Mouse (Mus musculus) kidney, embryonic 16.5 days (tissue): ENCODE results near the gene Hnrnpl. TPM values are rescaled to one million over a fixed set of nuclear protein-coding genes. Genes with fewer than 3 reads are reported as not detected.
A peak's percentile ranks its signal among the peaks of the same experiment; 100 is the strongest.

Experiments used
- ATAC-seq: fragments of 200-750 bp; cut with Nextera tagmentation; 2 replicates; pipeline ENCODE4 v1.8.0; 2017; ENCODE audit warnings: moderate TSS enrichment; ENCODE audit not compliant: low FRiP score, low TSS enrichment
- H3K27ac ChIP-seq: fragments of 300-500 bp; sonication (generic); 2 replicates; pipeline ENCODE4 v1.5.1; 2014; ENCODE audit warnings: low read length
- H3K27me3 ChIP-seq: fragments of 300-500 bp; sonication (generic); 2 replicates; pipeline ENCODE4 v1.6.1; 2014; ENCODE audit warnings: low read length, control low read depth, mixed read lengths; ENCODE audit not compliant: insufficient read depth
- H3K36me3 ChIP-seq: fragments of 300-500 bp; sonication (generic); 2 replicates; pipeline ENCODE4 v1.6.1; 2014; ENCODE audit warnings: low read length, control low read depth, mixed read lengths; ENCODE audit not compliant: insufficient read depth
- H3K4me1 ChIP-seq: fragments of 300-500 bp; sonication (generic); 2 replicates; pipeline ENCODE4 v1.6.1; 2014; ENCODE audit warnings: low read length, control low read depth, mixed read lengths; ENCODE audit not compliant: insufficient read depth
- H3K4me2 ChIP-seq: fragments of 300-500 bp; sonication (generic); replicated peaks from 2 replicates; pipeline ENCODE4 v1.6.1; 2014; ENCODE audit warnings: low read depth, low read length
- H3K4me3 ChIP-seq: fragments of 300-500 bp; sonication (generic); 2 replicates; pipeline ENCODE4 v1.5.1; 2014; ENCODE audit warnings: mild to moderate bottlenecking, low read length
- H3K9ac ChIP-seq: fragments of 300-500 bp; sonication (generic); replicated peaks from 2 replicates; pipeline ENCODE4 v1.6.1; 2014; ENCODE audit warnings: low read length
- H3K9me3 ChIP-seq: fragments of 300-500 bp; sonication (generic); 2 replicates; pipeline ENCODE4 v1.6.1; 2016; ENCODE audit warnings: low read length, control low read depth
- WGBS: fragments of 180-500 bp; shearing (Covaris S2); extraction: QIAGEN DNeasy Blood & Tissue Kit; methylation state at CpG from one replicate; pipeline ENCODE4 v1.1.7; 2014; 5-methylcytosine and 5-hydroxymethylcytosine counted together
- polyA plus RNA-seq: library from polyadenylated mRNA; unstranded; fragments of >200 nt; fragmentation: Nextera tagmentation; extraction: Ambion mirVana; gene quantifications from 2 replicates; pipeline ENCODE4 v1.2.1, GENCODE M21; 2015

The Hnrnpl gene
- polyA plus RNA-seq, 1 experiment from 2014 or later: 204 TPM

- no peak overlapping the region for H3K27ac ChIP-seq
- H3K4me2 ChIP-seq: no peak overlapping the region
- no peaks in the 10 kb centered on the region for H3K36me3 ChIP-seq
- no peaks in the 10 kb centered on the region for H3K27me3 ChIP-seq
- no peak overlapping the region for H3K4me3 ChIP-seq
- ATAC-seq: no peak
- H3K9ac ChIP-seq: no peak overlapping the region
- 93% methylated on average over 9 of the region's 9 CpGs for WGBS
- no peaks in the 10 kb centered on the region for H3K9me3 ChIP-seq
- H3K4me1 ChIP-seq: peaks cover 43% of the 10 kb centered on the region
Measured at GRCm38 (mm10) chr7:28799994-28800393, 8.3 kb upstream of the Hnrnpl start.

- no peak overlapping the region for H3K9ac ChIP-seq
- 52% methylated on average over 3 of the region's 3 CpGs for WGBS
- ATAC-seq: no peak
- H3K27ac ChIP-seq: peak overlapping the region; percentile 98
- H3K9me3 ChIP-seq: no peaks in the 10 kb centered on the region
- peaks cover 40% of the 10 kb centered on the region for H3K4me1 ChIP-seq
- H3K4me3 ChIP-seq: no peak overlapping the region
- no peaks in the 10 kb centered on the region for H3K27me3 ChIP-seq
- no peaks in the 10 kb centered on the region for H3K36me3 ChIP-seq
- no peak overlapping the region for H3K4me2 ChIP-seq
Measured at GRCm38 (mm10) chr7:28801451-28801850, 6.9 kb upstream of the Hnrnpl start.

GRCm38 (mm10) chr7:28801901-28802670 lies 6.3 kb upstream of the Hnrnpl start:
- H3K27me3 ChIP-seq: no peaks in the 10 kb centered on the region
- H3K9ac ChIP-seq: peak overlapping the region; percentile 65
- H3K36me3 ChIP-seq: no peaks in the 10 kb centered on the region
- peak overlapping the region; percentile 7; the same call in 1 of the 2 replicates for H3K4me3 ChIP-seq
- ATAC-seq: peak; percentile 65
- peak overlapping the region; percentile 44 for H3K4me2 ChIP-seq
- peaks cover 34% of the 10 kb centered on the region for H3K4me1 ChIP-seq
- no peaks in the 10 kb centered on the region for H3K9me3 ChIP-seq
- 11% methylated on average over 10 of the region's 10 CpGs for WGBS
- peak overlapping the region; percentile 98 for H3K27ac ChIP-seq

- no peaks in the 10 kb centered on the region for H3K9me3 ChIP-seq
- no peak overlapping the region for H3K4me3 ChIP-seq
- H3K27me3 ChIP-seq: no peaks in the 10 kb centered on the region
- H3K36me3 ChIP-seq: no peaks in the 10 kb centered on the region
- peak overlapping the region; percentile 65 for H3K9ac ChIP-seq
- H3K4me2 ChIP-seq: peak overlapping the region; percentile 44
- WGBS: 5% methylated on average over 10 of the region's 10 CpGs
- H3K27ac ChIP-seq: peak overlapping the region; percentile 98
- peaks cover 39% of the 10 kb centered on the region for H3K4me1 ChIP-seq
- ATAC-seq: peak; percentile 81
Measured at GRCm38 (mm10) chr7:28802846-28803588, 5.3 kb upstream of the Hnrnpl start.

- WGBS: 17% methylated on average over 4 of the region's 4 CpGs
- H3K4me3 ChIP-seq: no peak overlapping the region
- no peaks in the 10 kb centered on the region for H3K36me3 ChIP-seq
- ATAC-seq: no peak
- H3K4me1 ChIP-seq: peaks cover 43% of the 10 kb centered on the region
- H3K9me3 ChIP-seq: no peaks in the 10 kb centered on the region
- H3K27ac ChIP-seq: peak overlapping the region; percentile 98
- H3K4me2 ChIP-seq: peak overlapping the region; percentile 44; the same call in 1 of the 2 replicates
- peak overlapping the region; percentile 65 for H3K9ac ChIP-seq
- no peaks in the 10 kb centered on the region for H3K27me3 ChIP-seq
Measured at GRCm38 (mm10) chr7:28803756-28804155, 4.6 kb upstream of the Hnrnpl start.

- H3K4me3 ChIP-seq: no peak overlapping the region
- WGBS: 74% methylated on average over 4 of the region's 4 CpGs
- H3K4me1 ChIP-seq: peaks cover 36% of the 10 kb centered on the region
- no peak overlapping the region for H3K27ac ChIP-seq
- H3K27me3 ChIP-seq: no peaks in the 10 kb centered on the region
- H3K9ac ChIP-seq: no peak overlapping the region
- H3K4me2 ChIP-seq: no peak overlapping the region
- ATAC-seq: no peak
- no peaks in the 10 kb centered on the region for H3K9me3 ChIP-seq
- H3K36me3 ChIP-seq: no peaks in the 10 kb centered on the region
Measured at GRCm38 (mm10) chr7:28806869-28807268, 1.5 kb upstream of the Hnrnpl start.

GRCm38 (mm10) chr7:28807641-28808220 lies 610 bp upstream of the Hnrnpl start:
- peaks cover 2% of the 10 kb centered on the region; the same call in 1 of the 2 replicates for H3K36me3 ChIP-seq
- peak overlapping the region; percentile 98 for H3K4me2 ChIP-seq
- peaks cover 36% of the 10 kb centered on the region for H3K4me1 ChIP-seq
- no peak for ATAC-seq
- H3K9me3 ChIP-seq: no peaks in the 10 kb centered on the region
- peak overlapping the region; percentile 78 for H3K4me3 ChIP-seq
- H3K27ac ChIP-seq: peak overlapping the region; percentile 100
- peak overlapping the region; percentile 96 for H3K9ac ChIP-seq
- H3K27me3 ChIP-seq: no peaks in the 10 kb centered on the region
- 33% methylated on average over 8 of the region's 8 CpGs for WGBS

- peak overlapping the region; percentile 96 for H3K9ac ChIP-seq
- ATAC-seq: peak; percentile 74
- H3K27ac ChIP-seq: peak overlapping the region; percentile 100
- H3K4me2 ChIP-seq: peak overlapping the region; percentile 98
- no peaks in the 10 kb centered on the region for H3K9me3 ChIP-seq
- no peaks in the 10 kb centered on the region for H3K27me3 ChIP-seq
- peaks cover 36% of the 10 kb centered on the region for H3K4me1 ChIP-seq
- WGBS: 0% methylated on average over 30 of the region's 32 CpGs
- H3K4me3 ChIP-seq: peak overlapping the region; percentile 78
- peaks cover 15% of the 10 kb centered on the region for H3K36me3 ChIP-seq
Measured at GRCm38 (mm10) chr7:28808957-28809393, 634 bp downstream of the Hnrnpl start.

GRCm38 (mm10) chr7:28809401-28810089 lies 1.2 kb downstream of the Hnrnpl start:
- peak; percentile 23 for ATAC-seq
- H3K36me3 ChIP-seq: peaks cover 21% of the 10 kb centered on the region
- peak overlapping the region; percentile 100 for H3K27ac ChIP-seq
- under 1% methylated on average over 35 of the region's 35 CpGs for WGBS
- H3K27me3 ChIP-seq: no peaks in the 10 kb centered on the region
- no peaks in the 10 kb centered on the region for H3K9me3 ChIP-seq
- peak overlapping the region; percentile 96 for H3K9ac ChIP-seq
- H3K4me3 ChIP-seq: peak overlapping the region; percentile 78
- H3K4me2 ChIP-seq: peak overlapping the region; percentile 98
- peaks cover 36% of the 10 kb centered on the region for H3K4me1 ChIP-seq
